Mouse (Mus musculus): Measurements from ENCODE around the gene Scml4.

Gene Scml4

DNA sequence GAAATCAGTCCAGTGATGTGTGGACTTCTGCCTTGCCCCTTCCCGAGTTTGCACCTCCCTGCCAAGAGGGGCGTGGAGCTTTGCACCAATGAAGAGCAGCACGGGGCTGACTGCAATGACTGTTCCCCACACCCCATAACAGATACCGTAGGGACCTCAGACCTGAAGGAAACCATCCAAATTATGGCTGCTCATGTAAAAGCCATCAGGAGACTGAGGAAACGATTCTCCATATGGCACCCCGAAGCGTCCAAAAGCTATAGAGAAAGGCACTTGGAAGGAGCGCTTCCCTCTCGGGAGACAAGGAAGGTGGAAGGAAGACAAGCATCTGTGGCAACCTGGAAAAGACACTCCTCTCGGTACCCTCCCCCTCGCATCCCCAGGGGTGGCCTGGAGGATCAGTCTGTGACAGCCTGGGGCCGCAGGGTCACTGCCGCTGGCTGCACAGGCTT, 134.2 kb downstream of the Scml4 start:
- DNase-seq (ENCODE audit: low read depth, low spot score) = no peak

DNA sequence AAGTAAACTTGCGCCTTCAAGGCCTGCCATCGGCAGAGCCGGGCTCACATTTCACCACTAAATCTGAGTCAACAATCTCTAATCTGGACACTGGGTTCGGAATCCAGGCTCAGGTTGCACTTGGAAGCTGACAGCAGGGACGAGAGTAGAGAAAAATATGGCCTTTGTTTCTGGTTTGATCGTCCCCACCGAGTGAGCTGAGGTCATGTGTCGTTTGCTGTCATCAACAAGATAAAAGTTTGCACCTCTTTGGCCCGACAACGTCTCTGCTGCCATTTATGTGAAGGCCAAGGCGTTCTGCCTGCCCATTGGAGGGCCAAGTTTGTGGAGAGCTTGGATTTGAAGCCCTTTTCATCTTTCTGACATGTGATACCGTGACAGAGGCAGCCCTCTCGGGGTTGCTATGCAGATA, 135.3 kb downstream of the Scml4 start:
- no peak for DNase-seq (ENCODE audit: low read depth, low spot score)

DNA sequence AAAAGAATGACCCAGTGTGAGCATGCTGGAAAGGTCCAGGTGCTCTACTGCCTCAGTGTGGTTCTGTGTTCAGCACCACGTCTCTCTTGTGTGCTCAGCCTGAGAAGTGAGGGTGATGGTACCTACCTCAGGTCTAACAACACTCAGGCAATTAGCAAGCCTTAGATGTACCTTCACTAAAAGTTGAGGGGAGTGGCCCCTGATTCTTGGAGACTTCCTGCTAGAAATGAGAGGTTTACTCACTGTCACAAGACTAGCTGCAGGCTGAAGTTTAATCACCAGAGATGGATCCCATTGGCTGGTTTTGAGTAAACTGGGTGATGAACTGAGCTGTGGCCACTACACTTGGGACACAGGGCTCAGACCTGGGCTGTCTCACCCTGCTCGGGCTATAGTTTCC, 137.1 kb downstream of the Scml4 start:
- no peak for DNase-seq (ENCODE audit: low read depth, low spot score)

DNA sequence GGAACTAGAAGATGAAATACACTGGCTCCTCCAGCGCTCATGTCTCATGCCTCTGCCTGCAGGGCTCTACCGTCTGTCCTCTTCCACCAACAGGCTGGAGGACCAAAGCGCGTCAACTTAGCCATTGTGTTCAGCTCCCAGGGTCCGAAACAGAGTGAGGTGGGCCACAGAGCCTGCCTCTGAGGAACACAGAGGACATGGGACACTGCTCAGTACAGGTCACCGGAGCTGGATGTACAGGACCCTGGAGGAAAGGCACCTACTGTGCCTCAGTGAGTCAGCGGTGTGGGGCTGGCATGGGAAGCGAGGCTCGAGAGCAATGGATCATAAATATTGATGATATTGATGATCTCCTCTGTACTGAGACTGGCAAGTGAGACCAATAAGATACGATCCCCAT, 139.2 kb downstream of the Scml4 start:
- DNase-seq (ENCODE audit: low read depth, low spot score) = no peak

DNA sequence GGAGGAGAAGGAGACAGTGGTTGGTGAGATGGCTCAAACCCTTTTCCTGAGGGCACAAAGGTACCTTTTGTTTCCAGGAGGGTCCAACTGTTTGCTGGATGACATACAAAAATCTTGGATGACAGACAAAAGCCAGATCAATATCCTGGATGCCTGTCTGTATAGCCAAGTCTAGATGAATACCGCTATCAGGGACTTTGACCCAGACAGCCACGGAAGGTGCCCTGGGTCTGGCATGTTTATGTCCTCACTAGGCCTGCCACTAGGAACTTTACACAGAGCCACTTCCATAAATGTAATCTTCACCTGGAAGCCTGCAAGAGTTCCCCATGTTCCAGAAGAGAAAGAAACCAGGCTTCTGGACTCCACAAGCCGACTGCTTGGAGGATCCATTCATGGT, 141.3 kb downstream of the Scml4 start:
- DNase-seq (ENCODE audit: low read depth, low spot score) = no peak

DNA sequence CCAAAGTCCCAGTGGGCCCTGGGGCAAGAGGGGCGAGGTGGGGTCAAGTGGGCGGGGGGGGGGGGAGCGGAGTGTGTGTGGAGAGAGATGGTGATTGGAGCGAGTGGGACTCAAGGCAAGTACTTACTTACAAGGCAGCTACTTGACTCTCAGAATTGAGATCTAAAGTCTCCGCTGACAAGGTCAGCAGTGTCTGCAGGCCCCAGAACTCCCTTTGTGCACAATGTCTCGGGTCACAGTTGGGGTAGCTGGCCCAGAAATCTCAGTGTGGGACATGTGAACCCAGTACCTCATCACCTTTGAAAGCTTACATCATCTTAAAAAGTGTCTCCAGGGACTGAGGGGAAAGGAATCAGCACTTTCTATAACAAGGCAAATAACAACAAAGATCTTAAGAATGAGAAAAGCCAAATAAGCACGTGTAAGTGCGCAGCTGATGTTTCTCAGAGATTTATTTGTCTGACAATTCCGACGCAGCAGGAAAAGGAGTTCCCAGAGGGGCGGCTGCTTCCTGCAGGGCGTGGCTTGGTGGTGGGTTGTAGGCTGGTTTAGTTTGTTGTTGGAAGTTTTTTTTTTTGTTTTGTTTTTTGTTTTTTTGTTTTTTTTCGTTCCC, 142.0 kb downstream of the Scml4 start:
- no peak for DNase-seq (ENCODE audit: low read depth, low spot score)

DNA sequence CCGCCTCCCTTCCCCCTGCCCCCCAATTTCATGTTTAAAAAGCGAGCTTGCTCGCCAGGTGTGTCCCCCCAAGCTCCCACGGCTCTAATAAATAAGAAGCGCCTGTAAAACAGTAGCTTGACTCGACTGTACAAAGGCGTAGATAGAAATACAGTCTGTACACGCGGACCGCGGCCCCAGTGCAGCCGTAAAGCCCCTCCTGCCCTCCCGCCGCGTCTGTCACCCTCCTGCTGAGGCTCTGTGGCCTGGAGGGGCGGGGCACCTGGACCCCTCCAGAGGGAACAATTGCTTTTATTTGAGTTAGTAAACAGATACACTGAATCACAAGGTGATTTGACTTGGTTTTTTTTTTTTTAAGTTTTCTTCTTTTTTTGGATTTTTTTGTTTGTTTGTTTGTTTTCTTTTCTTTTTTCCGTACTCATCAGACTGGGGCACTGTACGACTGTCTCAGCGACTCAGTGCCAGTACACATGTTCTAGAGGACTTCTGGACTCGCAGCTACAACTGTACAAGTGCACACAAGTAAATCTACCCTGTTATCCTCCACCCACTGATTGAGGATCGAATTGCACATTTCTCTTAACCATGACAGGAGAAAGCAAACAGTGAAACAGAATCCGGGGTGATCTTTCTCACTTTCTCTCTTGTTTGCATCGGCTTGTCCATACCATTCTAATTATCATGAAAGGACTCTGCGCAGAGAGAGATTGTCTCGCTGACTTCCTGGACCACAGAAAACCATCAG, 142.7 kb downstream of the Scml4 start:
- no peak for DNase-seq (ENCODE audit: low read depth, low spot score)

DNA sequence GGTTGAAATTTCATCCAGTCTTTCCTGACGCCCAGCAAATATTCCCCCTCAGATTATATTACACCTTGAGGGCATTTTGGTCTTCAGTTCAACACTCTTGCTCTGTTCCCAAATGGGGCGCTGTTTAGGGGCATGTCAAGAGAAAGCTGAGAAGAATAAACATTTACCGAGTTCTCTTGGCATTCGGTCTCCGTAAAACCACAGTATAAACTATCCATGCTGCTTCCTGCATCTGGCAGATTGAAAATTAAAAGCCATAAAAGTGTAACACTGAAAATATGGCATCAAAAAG, 143.2 kb downstream of the Scml4 start:
- no peak for DNase-seq (ENCODE audit: low read depth, low spot score)

DNA sequence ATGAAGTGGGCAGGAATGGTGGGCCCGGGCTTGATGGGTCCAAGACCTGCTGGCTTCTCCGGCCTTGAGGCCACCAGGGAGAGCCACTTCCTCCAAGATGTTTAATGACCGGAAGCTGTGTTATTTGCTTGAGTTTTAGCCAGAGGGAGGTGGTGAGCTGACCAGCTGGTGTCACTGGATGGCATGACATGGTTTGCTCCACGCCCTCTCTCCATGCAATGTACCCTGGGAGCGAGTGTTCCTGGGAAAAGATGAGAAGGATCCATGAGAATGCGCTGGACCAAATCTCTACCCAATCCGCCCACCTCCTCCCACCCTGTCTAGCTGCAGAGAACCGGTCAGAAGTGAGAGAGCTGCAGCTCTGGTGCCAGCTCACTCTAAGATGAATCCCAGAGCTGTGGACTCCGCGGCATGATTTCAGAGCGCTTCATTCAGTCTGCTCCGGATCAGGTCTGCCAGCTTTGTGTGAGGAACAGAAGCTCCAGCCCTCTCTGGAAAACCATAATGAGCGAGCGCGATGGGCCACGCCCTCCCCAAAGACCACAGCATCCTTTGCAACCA, 144.1 kb downstream of the Scml4 start:
- DNase-seq (ENCODE audit: low read depth, low spot score) = no peak

DNA sequence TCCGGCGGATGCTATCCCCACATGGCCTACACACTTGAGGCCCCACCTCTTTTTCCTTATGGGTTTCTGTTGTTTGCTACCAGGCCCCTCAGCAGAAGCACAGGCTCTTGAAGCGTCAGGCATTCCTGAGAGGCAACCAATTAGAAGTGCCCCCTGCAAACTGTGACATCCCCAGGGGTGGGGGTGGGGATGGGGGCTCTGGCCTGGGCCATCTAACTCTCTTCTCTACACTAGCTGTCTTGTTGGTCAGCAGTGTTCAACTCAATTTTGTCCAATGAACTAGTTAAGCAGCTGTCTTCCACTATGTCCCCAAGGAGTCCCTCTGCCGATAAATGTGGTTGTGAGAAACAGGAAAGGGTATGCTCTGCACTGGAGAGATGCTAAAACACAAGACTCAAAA, 144.9 kb downstream of the Scml4 start:
- DNase-seq (ENCODE audit: low read depth, low spot score) = no peak

DNA sequence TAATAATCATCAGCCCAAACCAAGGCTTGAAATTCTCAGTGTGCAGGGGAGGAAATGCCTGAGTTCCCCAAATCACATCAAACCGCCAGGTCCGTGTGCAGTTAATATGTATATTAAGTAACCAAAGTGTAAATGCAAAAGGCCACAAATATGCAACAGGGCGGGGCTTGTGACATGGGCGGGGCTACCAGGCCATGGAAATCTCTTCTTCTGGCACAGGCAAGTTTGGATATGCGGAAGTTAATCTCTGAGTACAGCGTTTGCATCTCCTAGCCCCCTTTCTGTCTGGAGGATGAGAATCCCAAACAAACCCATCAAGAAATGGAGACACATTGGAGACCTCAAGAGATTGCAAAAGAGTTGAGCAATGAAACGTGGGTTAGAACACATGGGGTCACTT, 145.5 kb downstream of the Scml4 start:
- no peak for DNase-seq (ENCODE audit: low read depth, low spot score)

DNA sequence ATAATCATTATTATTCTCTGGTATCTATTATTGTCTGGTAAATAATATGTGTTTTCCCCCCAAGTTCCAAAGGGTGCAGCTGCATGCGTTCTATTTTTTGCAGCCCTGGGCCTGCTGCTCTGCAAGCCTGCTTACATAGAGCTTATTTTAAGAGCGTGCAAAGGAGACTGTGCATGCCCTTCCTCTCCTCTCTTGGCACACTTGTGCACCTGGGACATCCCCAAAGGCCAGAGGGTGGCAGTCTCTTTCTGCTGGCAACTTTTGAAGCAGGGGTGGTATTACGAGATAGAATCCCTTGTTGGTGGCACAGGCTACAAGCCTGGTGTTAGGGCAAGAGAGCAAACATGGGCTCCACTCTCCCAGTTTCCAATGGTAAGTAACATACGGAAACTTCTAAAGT, 146.4 kb downstream of the Scml4 start:
- DNase-seq (ENCODE audit: low read depth, low spot score) = no peak

DNA sequence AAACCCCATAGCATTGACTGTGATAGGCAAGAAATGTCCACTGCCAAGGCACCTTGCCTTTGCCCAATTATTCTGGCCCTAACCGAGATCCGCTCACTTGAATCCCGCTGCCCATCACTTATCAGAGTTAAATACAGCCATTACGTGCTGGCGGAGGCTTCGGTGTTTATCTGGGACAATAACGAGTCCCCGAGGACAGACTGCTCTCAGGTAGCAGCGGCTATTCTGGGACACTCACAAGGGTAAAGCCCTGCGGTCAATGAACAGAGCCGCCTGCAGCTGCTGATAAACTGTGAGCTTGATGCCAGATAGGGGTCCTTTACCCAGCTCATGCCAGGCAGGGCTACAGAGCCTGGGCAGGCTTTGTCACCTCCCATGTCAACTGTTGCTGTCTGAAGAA, 147.9 kb downstream of the Scml4 start:
- DNase-seq (ENCODE audit: low read depth, low spot score) = no peak

All from c-Kit-negative CD71-positive TER-119-positive erythroid progenitor cells, embryonic 14.5 days (primary cell).